Mouse (Mus musculus) liver, adult 2 months (tissue): ENCODE results near the gene Tmem131.

Source experiments
- CTCF ChIP-seq: fragments of 200-500 bp; IDR thresholded peaks from 2 replicates; pipeline ENCODE4 v1.5.1; 2011; ENCODE audit warnings: low read depth, low read length, control low read depth
- POLR2A ChIP-seq: fragments of 200-500 bp; IDR thresholded peaks from 2 replicates; pipeline ENCODE4 v1.6.1; 2011; ENCODE audit warnings: low read length, control low read depth; ENCODE audit not compliant: insufficient read depth; ENCODE audit errors: extremely low read depth

DNA sequence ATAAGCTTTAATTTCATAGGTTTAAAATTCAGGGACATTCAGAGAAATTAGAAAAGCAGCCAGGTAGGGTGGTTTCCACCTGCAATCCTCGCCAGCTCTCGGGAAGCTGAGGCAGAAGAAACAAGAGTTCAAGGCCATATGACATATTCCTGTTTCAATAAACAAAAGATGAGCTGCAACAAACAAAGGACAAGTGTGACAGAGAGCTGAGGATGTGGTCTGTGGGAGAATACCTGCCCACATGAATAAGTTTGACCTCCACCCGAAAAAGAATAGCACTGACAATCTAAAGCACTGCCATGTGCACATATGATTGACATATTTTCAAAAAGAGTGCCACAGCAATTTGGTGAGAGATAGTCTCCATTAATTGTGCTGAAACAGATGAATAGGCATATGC, 31.9 kb downstream of the Tmem131 start:
- TF ChIP-seq CTCF (no peak), POLR2A (no peak)
